Mouse (Mus musculus) liver, adult 2 months (tissue): ENCODE measurements at regions not wholly inside any gene's neighbourhood (a gene's known extent, or its start where the extent isn't known, plus 50 kb on each side); places are given as distances from the start of the nearest gene placed in this dataset.

Source experiments
- CTCF ChIP-seq: fragments of 200-500 bp; IDR thresholded peaks from 2 replicates; pipeline ENCODE4 v1.5.1; 2011; ENCODE audit warnings: low read depth, low read length, control low read depth
- POLR2A ChIP-seq: fragments of 200-500 bp; IDR thresholded peaks from 2 replicates; pipeline ENCODE4 v1.6.1; 2011; ENCODE audit warnings: low read length, control low read depth; ENCODE audit not compliant: insufficient read depth; ENCODE audit errors: extremely low read depth

DNA sequence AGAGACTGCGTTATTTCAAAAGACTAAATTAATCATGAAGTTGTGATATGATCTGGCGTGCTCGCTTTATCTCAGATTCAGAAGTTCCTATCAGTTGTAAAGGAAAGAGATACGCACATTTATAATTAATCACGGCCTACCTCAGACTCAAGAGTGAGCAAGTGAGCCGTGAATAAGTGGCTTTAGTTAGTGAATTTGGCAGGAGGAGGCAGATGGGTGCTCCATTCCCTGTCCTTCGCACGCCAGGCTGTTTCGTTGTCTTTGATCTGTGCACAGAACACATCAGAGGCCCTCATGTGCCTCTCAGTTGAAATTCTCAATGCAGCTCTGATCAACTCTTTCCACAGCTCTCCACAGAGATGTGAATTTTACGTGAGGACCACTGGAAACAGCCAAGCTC lies 140.4 kb upstream of the Fam241a start:
- no peak for TF ChIP-seq POLR2A
- TF ChIP-seq CTCF: no peak
